Mouse (Mus musculus) kidney, postnatal 25 days (tissue): Measurements from ENCODE around the gene Nck2.
A peak's percentile ranks its signal among the peaks of the same experiment; 100 is the strongest.
"Not testable (repeated sequence)": the region's sequence is repeated elsewhere in the genome, so short reads cannot be mapped to it uniquely, and the experiment has no call there.

Source experiments
- DNase-seq, 2 experiments: peaks; one replicate each; pipeline ENCODE4 v3.0.0; 2021; ENCODE audit warnings: mixed read lengths in 2 of 2

The Nck2 gene

GRCm38 (mm10) chr1:43502792-43503146, 58.4 kb downstream of the Nck2 start:
- no peak for DNase-seq

- DNase-seq: no peak
Measured at GRCm38 (mm10) chr1:43503261-43503660, 58.9 kb downstream of the Nck2 start.

- DNase-seq: peak in 1 of 2 experiments; percentile 21
Measured at GRCm38 (mm10) chr1:43503676-43504075, 59.3 kb downstream of the Nck2 start.

GRCm38 (mm10) chr1:43504235-43504634, 59.9 kb downstream of the Nck2 start:
- peak in 1 of 2 experiments; percentile 16 for DNase-seq

- DNase-seq: no peak
Measured at GRCm38 (mm10) chr1:43506638-43507037, 62.3 kb downstream of the Nck2 start.

GRCm38 (mm10) chr1:43507809-43508208, 63.4 kb downstream of the Nck2 start:
- DNase-seq: no peak

- DNase-seq: no peak
Measured at GRCm38 (mm10) chr1:43511256-43511655, 66.9 kb downstream of the Nck2 start.

- no peak for DNase-seq
Measured at GRCm38 (mm10) chr1:43511667-43512066, 67.3 kb downstream of the Nck2 start.

GRCm38 (mm10) chr1:43517405-43517804, 73.0 kb downstream of the Nck2 start:
- DNase-seq: no peak

GRCm38 (mm10) chr1:43520216-43520988, 76.0 kb downstream of the Nck2 start:
- DNase-seq: no peak

GRCm38 (mm10) chr1:43520989-43521371, 76.6 kb downstream of the Nck2 start:
- no peak for DNase-seq

GRCm38 (mm10) chr1:43521512-43521911, 77.1 kb downstream of the Nck2 start:
- no peak for DNase-seq

GRCm38 (mm10) chr1:43521950-43522349, 77.6 kb downstream of the Nck2 start:
- no peak for DNase-seq

GRCm38 (mm10) chr1:43522976-43523375, 78.6 kb downstream of the Nck2 start:
- DNase-seq: no peak

- DNase-seq: no peak
Measured at GRCm38 (mm10) chr1:43524332-43524731, 80.0 kb downstream of the Nck2 start.

- DNase-seq: no peak
Measured at GRCm38 (mm10) chr1:43528275-43528674, 83.9 kb downstream of the Nck2 start.

- DNase-seq: no peak
Measured at GRCm38 (mm10) chr1:43529086-43529485, 84.7 kb downstream of the Nck2 start.

- peak in 1 of 2 experiments; percentile 9 for DNase-seq
Measured at GRCm38 (mm10) chr1:43530295-43531020, 86.1 kb downstream of the Nck2 start.

- no peak for DNase-seq
Measured at GRCm38 (mm10) chr1:43531307-43531706, 86.9 kb downstream of the Nck2 start.

- DNase-seq: no peak
Measured at GRCm38 (mm10) chr1:43532279-43532678, 87.9 kb downstream of the Nck2 start.

GRCm38 (mm10) chr1:43533497-43533896, 89.1 kb downstream of the Nck2 start:
- not testable (repeated sequence) for DNase-seq

- DNase-seq: no peak
Measured at GRCm38 (mm10) chr1:43534060-43534760, 89.8 kb downstream of the Nck2 start.

- DNase-seq: peak in 1 of 2 experiments; percentile 21
Measured at GRCm38 (mm10) chr1:43535519-43536000, 91.2 kb downstream of the Nck2 start.
